39 mouse cellular contexts compared by ENCODE assay signal in the genomic region with DNA sequence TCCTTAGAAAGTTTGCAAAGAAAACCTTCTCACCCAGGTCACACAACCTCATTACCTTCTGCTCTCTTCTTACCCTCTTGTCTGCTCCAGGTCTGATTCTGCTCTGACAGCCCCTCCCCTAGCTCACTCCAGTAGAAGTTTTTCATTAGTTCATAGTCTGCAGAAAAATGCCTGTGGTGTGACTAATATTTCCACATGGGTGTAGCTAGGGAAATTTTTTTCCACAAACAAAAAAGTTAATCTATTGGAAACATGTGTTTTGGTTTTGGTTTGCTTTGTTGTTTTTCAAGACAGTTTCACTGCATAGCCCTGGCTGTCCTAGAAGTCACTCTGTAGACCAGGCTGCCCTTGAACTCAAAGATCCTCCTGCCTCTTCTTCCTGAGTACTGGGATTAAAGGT. TPM values are rescaled to one million over a fixed set of nuclear protein-coding genes. Genes with fewer than 3 reads are reported as not detected.
A peak's percentile ranks its signal among the peaks of the same experiment; 100 is the strongest.
DNase-seq lines count a peak whose midpoint lies in the region; ATAC-seq and TF ChIP-seq lines count a peak whose summit lies in the region.
"Had no signal": no experiment of that assay in that cellular context is flagged by ENCODE, and none has a peak within 500 bp of the region (broad histone marks: within the 10 kb centered on the region; RNA-seq: fewer than 3 reads in every experiment).

No protein-coding gene starts in this region.

- no peak for DNase-seq in liver, embryonic 11.5 days (ENCODE audit: low spot score)
- peak; percentile 41 for DNase-seq in CD4-positive helper T cell, adult 2 months (ENCODE audit: low read depth, low spot score)
- peak; percentile 76 for DNase-seq in NIH3T3 (ENCODE audit: low read depth)
- peak; percentile 66 for DNase-seq in induced T-regulatory cell, adult 2 months (ENCODE audit: low read depth)
- DNase-seq in left cerebral cortex, postnatal 14 days (ENCODE audit: low spot score in 2 of 2): no peak
- DNase-seq: adrenal gland, postnatal 14 days; cerebellum, adult 11 months; cerebellum, adult 9-10 months; cerebellum, postnatal 36 days; gastrocnemius, postnatal 14 days; heart, postnatal 36 days; kidney, adult 11 months; kidney, postnatal 25 days; left cerebral cortex, postnatal 4 days; liver; lung, adult 2 months; lung, postnatal 14 days; right cerebral cortex, adult 18-20 months; right cerebral cortex, postnatal 4 days; thymus, postnatal 4 days had no signal

- no peak overlapping the region for H3K27ac ChIP-seq in liver, embryonic 15.5 days (replicated peaks)
- H3K27ac ChIP-seq in liver, embryonic 11.5 days (ENCODE audit: low read depth, low read length): no peak overlapping the region
- no peak overlapping the region for H3K27ac ChIP-seq in intestine, postnatal 0 days (ENCODE audit: low read depth, low read length)
- H3K27ac ChIP-seq: embryonic facial prominence, embryonic 12.5 days; forebrain, embryonic 12.5 days; heart, embryonic 10.5 days; heart, embryonic 15.5 days; hindbrain, embryonic 12.5 days; hindbrain, postnatal 0 days; kidney, embryonic 15.5 days; midbrain, embryonic 10.5 days; neural tube, embryonic 12.5 days had no signal

- H3K4me2 ChIP-seq in liver, embryonic 15.5 days: peak overlapping the region; percentile 10; the same call in 1 of the 2 replicates
- H3K4me2 ChIP-seq in liver, embryonic 11.5 days: no peak overlapping the region
- H3K4me2 ChIP-seq in intestine, postnatal 0 days (replicated peaks; ENCODE audit: low read depth): no peak overlapping the region
- H3K4me2 ChIP-seq: embryonic facial prominence, embryonic 12.5 days; forebrain, embryonic 12.5 days; heart, embryonic 15.5 days; hindbrain, embryonic 12.5 days; kidney, embryonic 15.5 days; neural tube, embryonic 12.5 days had no signal

- no peak overlapping the region for H3K9ac ChIP-seq in liver, embryonic 15.5 days
- no peak overlapping the region for H3K9ac ChIP-seq in liver, embryonic 11.5 days (ENCODE audit: low read depth, low read length)
- H3K9ac ChIP-seq in intestine, postnatal 0 days (ENCODE audit: low read depth, low read length): no peak overlapping the region
- H3K9ac ChIP-seq: embryonic facial prominence, embryonic 12.5 days; forebrain, embryonic 12.5 days; heart, embryonic 15.5 days; hindbrain, embryonic 12.5 days; kidney, embryonic 15.5 days; neural tube, embryonic 12.5 days had no signal

- no peaks in the 10 kb centered on the region for H3K9me3 ChIP-seq in liver, embryonic 15.5 days (replicated peaks)
- no peaks in the 10 kb centered on the region for H3K9me3 ChIP-seq in liver, embryonic 11.5 days (ENCODE audit: control insufficient read depth, low read length)
- no peaks in the 10 kb centered on the region for H3K9me3 ChIP-seq in intestine, postnatal 0 days (ENCODE audit: control insufficient read depth)
- H3K9me3 ChIP-seq: embryonic facial prominence, embryonic 12.5 days; forebrain, embryonic 12.5 days; heart, embryonic 10.5 days; heart, embryonic 15.5 days; hindbrain, embryonic 12.5 days; kidney, embryonic 15.5 days; midbrain, embryonic 10.5 days; neural tube, embryonic 12.5 days had no signal

- no peak overlapping the region for H3K4me3 ChIP-seq in liver, embryonic 15.5 days (replicated peaks)
- H3K4me3 ChIP-seq in liver, embryonic 11.5 days (ENCODE audit: low read depth, low read length): no peak overlapping the region
- H3K4me3 ChIP-seq in intestine, postnatal 0 days (ENCODE audit: low read depth, low read length): no peak overlapping the region
- H3K4me3 ChIP-seq: embryonic facial prominence, embryonic 12.5 days; erythroblast, embryonic 14.5 days; forebrain, embryonic 12.5 days; heart, embryonic 10.5 days; heart, embryonic 15.5 days; hindbrain, embryonic 12.5 days; kidney, embryonic 15.5 days; midbrain, embryonic 10.5 days; neural tube, embryonic 12.5 days had no signal

- no peak for TF ChIP-seq CTCF in intestine, postnatal 0 days (IDR thresholded peaks at IDR 0.05; ENCODE audit: low read depth)

- H3K27me3 ChIP-seq in liver, embryonic 15.5 days: no peaks in the 10 kb centered on the region
- no peaks in the 10 kb centered on the region for H3K27me3 ChIP-seq in liver, embryonic 11.5 days (replicated peaks; ENCODE audit: control insufficient read depth, insufficient read depth, low read length)
- no peaks in the 10 kb centered on the region for H3K27me3 ChIP-seq in intestine, postnatal 0 days (replicated peaks; ENCODE audit: control insufficient read depth, insufficient read depth, low read length)
- H3K27me3 ChIP-seq: embryonic facial prominence, embryonic 12.5 days; forebrain, embryonic 12.5 days; heart, embryonic 15.5 days; hindbrain, embryonic 12.5 days; kidney, embryonic 15.5 days; neural tube, embryonic 12.5 days had no signal

- no peaks in the 10 kb centered on the region for H3K4me1 ChIP-seq in liver, embryonic 15.5 days (replicated peaks)
- peaks cover 4% of the 10 kb centered on the region; the same call in 1 of the 2 replicates for H3K4me1 ChIP-seq in liver, embryonic 11.5 days (replicated peaks; ENCODE audit: control insufficient read depth, insufficient read depth, low read length)
- H3K4me1 ChIP-seq in intestine, postnatal 0 days (replicated peaks; ENCODE audit: control insufficient read depth, insufficient read depth, low read length): 0 out of 2 replicates have a peak, but pooled peaks cover 2% of the 10 kb centered on the region

- intact Hi-C loops in left cerebral cortex, postnatal 14 days (cut with DNase I): no loop called here

- ATAC-seq in liver, embryonic 15.5 days (ENCODE audit: insufficient read depth): no peak
- ATAC-seq in liver, embryonic 11.5 days (replicated peaks; ENCODE audit: low FRiP score): no peak
- ATAC-seq in intestine, postnatal 0 days: no peak
- no peak for ATAC-seq in megakaryocyte, adult 5-6 weeks (ENCODE audit: poor library complexity, severe bottlenecking)
- ATAC-seq: hindbrain, postnatal 0 days; midbrain, embryonic 16.5 days had no signal

- peaks cover 21% of the 10 kb centered on the region for H3K36me3 ChIP-seq in liver, embryonic 15.5 days (replicated peaks)
- peaks cover 16% of the 10 kb centered on the region; the same call in 1 of the 2 replicates for H3K36me3 ChIP-seq in liver, embryonic 11.5 days (ENCODE audit: control insufficient read depth, insufficient read depth, low read length)
- peaks cover 9% of the 10 kb centered on the region for H3K36me3 ChIP-seq in intestine, postnatal 0 days (ENCODE audit: control insufficient read depth, insufficient read depth)

RNA-seq across cellular contexts. Expression of gene Glud1, which starts 7.6 kb away (rescaled TPM):
- 142 and 159 TPM in 2 replicates for polyA plus RNA-seq in liver, embryonic 15.5 days (2015; fragmentation: Nextera tagmentation; extraction: Ambion mirVana)
- 182 and 192 TPM in 2 replicates for polyA plus RNA-seq in liver, embryonic 11.5 days (2014; fragmentation: Nextera tagmentation; extraction: Ambion mirVana)
- polyA plus RNA-seq in intestine, postnatal 0 days (2015; fragmentation: Nextera tagmentation; extraction: Ambion mirVana): 40.8 TPM in 2 replicates
- total RNA-seq in left cerebral cortex, postnatal 14 days (2021): 100 to 1,000 TPM; 320 to 321 TPM
- 362 and 395 TPM in 2 replicates for total RNA-seq in megakaryocyte, adult 5-6 weeks (2015)
- 294 and 308 TPM in 2 replicates for total RNA-seq in megakaryocyte, adult 5-6 weeks (2017)

RNA-seq across cellular contexts. Expression of gene Shld2, which starts 7.8 kb away (rescaled TPM):
- 7.1 and 8.4 TPM in 2 replicates for polyA plus RNA-seq in liver, embryonic 15.5 days (2015; fragmentation: Nextera tagmentation; extraction: Ambion mirVana)
- 10.5 and 15.4 TPM in 2 replicates for polyA plus RNA-seq in liver, embryonic 11.5 days (2014; fragmentation: Nextera tagmentation; extraction: Ambion mirVana)
- 3.1 and 3.9 TPM in 2 replicates for polyA plus RNA-seq in intestine, postnatal 0 days (2015; fragmentation: Nextera tagmentation; extraction: Ambion mirVana)
- total RNA-seq in left cerebral cortex, postnatal 14 days (2021): 10 to 100 TPM; 11.2 to 11.8 TPM
- total RNA-seq in megakaryocyte, adult 5-6 weeks (2015): 11.5 and 13.4 TPM in 2 replicates
- 12.9 and 14.6 TPM in 2 replicates for total RNA-seq in megakaryocyte, adult 5-6 weeks (2017)

RNA-seq across cellular contexts. Expression of gene Fam25c, which starts 37.1 kb away (rescaled TPM):
- 0.25 and 0.33 TPM in 2 replicates for polyA plus RNA-seq in liver, embryonic 15.5 days (2015; fragmentation: Nextera tagmentation; extraction: Ambion mirVana)
- polyA plus RNA-seq in liver, embryonic 11.5 days (2014; fragmentation: Nextera tagmentation; extraction: Ambion mirVana): 0.66 TPM in 1 of 2 replicates, not detected in the other
- not detected in 2 replicates for polyA plus RNA-seq in intestine, postnatal 0 days (2015; fragmentation: Nextera tagmentation; extraction: Ambion mirVana)
- total RNA-seq in left cerebral cortex, postnatal 14 days (2021): not detected
- not detected in 2 replicates for total RNA-seq in megakaryocyte, adult 5-6 weeks (2015)
- not detected in 2 replicates for total RNA-seq in megakaryocyte, adult 5-6 weeks (2017)
- total RNA-seq: heart, postnatal 36 days; hindbrain, postnatal 0 days; layer of hippocampus, adult 18-20 months; layer of hippocampus, postnatal 25 days had no signal
- polyA plus RNA-seq: C2C12; embryonic facial prominence, embryonic 12.5 days; erythroblast, embryonic 14.5 days; forebrain, embryonic 12.5 days; heart, embryonic 10.5 days; heart, embryonic 15.5 days; hindbrain, embryonic 12.5 days; hindbrain, postnatal 0 days; kidney, embryonic 15.5 days; midbrain, embryonic 10.5 days; midbrain, embryonic 16.5 days; neural tube, embryonic 12.5 days; spleen, adult 2 months; testis, adult 2 months had no signal

RNA-seq across cellular contexts. Expression of gene Sncg, which starts 56.5 kb away (rescaled TPM):
- 0.21 and 0.41 TPM in 2 replicates for polyA plus RNA-seq in liver, embryonic 15.5 days (2015; fragmentation: Nextera tagmentation; extraction: Ambion mirVana)
- 1.6 and 1.8 TPM in 2 replicates for polyA plus RNA-seq in liver, embryonic 11.5 days (2014; fragmentation: Nextera tagmentation; extraction: Ambion mirVana)
- 28.9 and 29.3 TPM in 2 replicates for polyA plus RNA-seq in intestine, postnatal 0 days (2015; fragmentation: Nextera tagmentation; extraction: Ambion mirVana)
- total RNA-seq in left cerebral cortex, postnatal 14 days (2021): 1 to 10 TPM; 2.2 to 2.7 TPM
- not detected in 2 replicates for total RNA-seq in megakaryocyte, adult 5-6 weeks (2015)
- not detected in 2 replicates for total RNA-seq in megakaryocyte, adult 5-6 weeks (2017)
- polyA plus RNA-seq: erythroblast, embryonic 14.5 days had no signal

RNA-seq across cellular contexts. Expression of gene Mmrn2, which starts 57.2 kb away (rescaled TPM):
- polyA plus RNA-seq in liver, embryonic 15.5 days (2015; fragmentation: Nextera tagmentation; extraction: Ambion mirVana): 2.6 and 2.8 TPM in 2 replicates
- 5.3 and 6.2 TPM in 2 replicates for polyA plus RNA-seq in liver, embryonic 11.5 days (2014; fragmentation: Nextera tagmentation; extraction: Ambion mirVana)
- 5.6 and 5.7 TPM in 2 replicates for polyA plus RNA-seq in intestine, postnatal 0 days (2015; fragmentation: Nextera tagmentation; extraction: Ambion mirVana)
- total RNA-seq in left cerebral cortex, postnatal 14 days (2021): 1 to 10 TPM; 4.2 to 4.6 TPM
- not detected in 2 replicates for total RNA-seq in megakaryocyte, adult 5-6 weeks (2015)
- total RNA-seq in megakaryocyte, adult 5-6 weeks (2017): not detected in 2 replicates
- polyA plus RNA-seq: erythroblast, embryonic 14.5 days had no signal

Comparison
In these comparisons a context has a peak if more than half of its experiments do, and no peak if none do; other contexts are left out.
1. DNase-seq: peak in CD4-positive helper T cell, adult 2 months (single experiment), NIH3T3 (single experiment) and induced T-regulatory cell, adult 2 months (single experiment); none in liver, embryonic 11.5 days (single experiment) and left cerebral cortex, postnatal 14 days (0 of 2).